Mouse (Mus musculus) CH12.LX (cell line): ENCODE measurements around the gene Plcb3. TPM values are rescaled to one million over a fixed set of nuclear protein-coding genes. Genes with fewer than 3 reads are reported as not detected.

Source experiments
- DNase-seq: peaks from one replicate; pipeline ENCODE4 v3.0.0-alpha.2; 2013; ENCODE audit errors: extremely low read depth
- H3K27ac ChIP-seq: 2 replicates; pipeline ENCODE4 v1.5.1; 2012; ENCODE audit warnings: low read depth, mild to moderate bottlenecking, control low read depth, moderate library complexity; ENCODE audit not compliant: insufficient read depth
- H3K27me3 ChIP-seq: replicated peaks from 2 replicates; pipeline ENCODE3; 2012; ENCODE audit warnings: inconsistent platforms
- H3K36me3 ChIP-seq, 2 experiments: replicated peaks in 1 of 2; 2 replicates each; pipeline versions ENCODE3 to v1.6.1; 2012; ENCODE audit warnings: inconsistent platforms in 1 of 2, low read length in 1 of 2, mild to moderate bottlenecking in 1 of 2, mixed read lengths in 1 of 2, moderate library complexity in 1 of 2; ENCODE audit not compliant: control insufficient read depth in 1 of 2, insufficient read depth in 1 of 2
- H3K4me1 ChIP-seq, 2 experiments: 2 replicates each; pipeline ENCODE4 v1.6.1; 2012; ENCODE audit warnings: inconsistent platforms in 1 of 2, moderate library complexity in 1 of 2; ENCODE audit not compliant: insufficient read depth in 2 of 2, control insufficient read depth in 1 of 2
- H3K4me2 ChIP-seq: 2 replicates; pipeline ENCODE4 v1.6.1; 2012; ENCODE audit warnings: low read depth, mild to moderate bottlenecking, control low read depth; ENCODE audit not compliant: poor library complexity, insufficient read depth, severe bottlenecking
- H3K4me3 ChIP-seq, 3 experiments: fragments of 150-350 bp in 1 of 3; sonication (generic) in 1 of 3; replicated peaks in 1 of 3; 2 replicates each; pipeline versions ENCODE3 to v1.5.1; 2011 to 2012; ENCODE audit warnings: low read depth in 2 of 3, low read length in 2 of 3, mild to moderate bottlenecking in 2 of 3, moderate library complexity in 2 of 3, control low read depth in 1 of 3, improper control_type of control experiment in 1 of 3, inconsistent platforms in 1 of 3, mixed read lengths in 1 of 3; ENCODE audit not compliant: poor library complexity in 1 of 3
- H3K79me2 ChIP-seq: replicated peaks from 2 replicates; pipeline ENCODE4 v1.6.1; 2012; ENCODE audit warnings: mild to moderate bottlenecking, moderate library complexity; ENCODE audit not compliant: control insufficient read depth, poor library complexity, insufficient read depth, severe bottlenecking; ENCODE audit errors: extremely low read depth
- H3K9ac ChIP-seq: 2 replicates; pipeline ENCODE4 v1.6.1; 2012; ENCODE audit warnings: low read depth, mild to moderate bottlenecking, control low read depth, moderate library complexity; ENCODE audit not compliant: insufficient read depth
- H3K9me3 ChIP-seq: replicated peaks from 2 replicates; pipeline ENCODE3; 2012; ENCODE audit warnings: low read length, inconsistent platforms, mixed read lengths
- CHD1 ChIP-seq: IDR thresholded peaks from 2 replicates; pipeline ENCODE4 v1.6.1; 2012; ENCODE audit warnings: low read depth, low read length, improper control_type of control experiment, inconsistent platforms
- CTCF ChIP-seq, 2 experiments: IDR thresholded peaks in 1 of 2; conservative IDR thresholded peaks in 1 of 2; 2 replicates each; pipeline ENCODE4 v1.5.1; 2011 to 2012; ENCODE audit warnings: low read depth in 2 of 2, low read length in 2 of 2, improper control_type of control experiment in 1 of 2, inconsistent platforms in 1 of 2, mild to moderate bottlenecking in 1 of 2, moderate library complexity in 1 of 2
- ELF1 ChIP-seq: IDR thresholded peaks from 2 replicates; pipeline ENCODE4 v1.6.1; 2014; ENCODE audit warnings: low read depth, mild to moderate bottlenecking, inconsistent platforms, low read length, improper control_type of control experiment
- GABPA ChIP-seq: IDR thresholded peaks from 2 replicates; pipeline ENCODE4 v1.6.1; 2012; ENCODE audit warnings: low read depth, low read length, improper control_type of control experiment, inconsistent platforms; ENCODE audit not compliant: insufficient replicate concordance
- HCFC1 ChIP-seq: IDR thresholded peaks from 2 replicates; pipeline ENCODE4 v1.6.1; 2012; ENCODE audit warnings: low read depth, mild to moderate bottlenecking, inconsistent platforms, low read length, improper control_type of control experiment
- JUN ChIP-seq: IDR thresholded peaks from 2 replicates; pipeline ENCODE4 v1.6.1; 2011; ENCODE audit warnings: low read depth, mild to moderate bottlenecking, low read length, improper control_type of control experiment, moderate library complexity; ENCODE audit not compliant: insufficient read depth
- JUND ChIP-seq: conservative IDR thresholded peaks from 2 replicates; pipeline ENCODE4 v1.6.1; 2011; ENCODE audit warnings: low read depth, low read length, improper control_type of control experiment
- MAFK ChIP-seq: IDR thresholded peaks from 2 replicates; pipeline ENCODE4 v1.6.1; 2011; ENCODE audit warnings: low read length, improper control_type of control experiment; ENCODE audit not compliant: insufficient replicate concordance
- MAX ChIP-seq: IDR thresholded peaks from 2 replicates; pipeline ENCODE4 v1.6.1; 2011; ENCODE audit warnings: low read length, improper control_type of control experiment
- MEF2A ChIP-seq: IDR thresholded peaks from 2 replicates; pipeline ENCODE4 v1.6.1; 2014; ENCODE audit warnings: low read depth, mild to moderate bottlenecking, inconsistent platforms, low read length, improper control_type of control experiment, borderline replicate concordance
- MYC ChIP-seq: IDR thresholded peaks from 2 replicates; pipeline ENCODE4 v1.6.1; 2011; ENCODE audit warnings: low read depth, mild to moderate bottlenecking, improper control_type of control experiment, low read length
- NELFE ChIP-seq: IDR thresholded peaks from 2 replicates; pipeline ENCODE4 v1.6.1; 2011; ENCODE audit warnings: low read depth, low read length, improper control_type of control experiment
- PAX5 ChIP-seq: IDR thresholded peaks from 2 replicates; pipeline ENCODE4 v1.6.1; 2012; ENCODE audit warnings: low read length, inconsistent platforms, mixed read lengths
- POLR2AphosphoS2 ChIP-seq: IDR thresholded peaks from 2 replicates; pipeline ENCODE4 v1.6.1; 2011; ENCODE audit warnings: low read depth, low read length, improper control_type of control experiment
- RAD21 ChIP-seq: IDR thresholded peaks from 2 replicates; pipeline ENCODE4 v1.6.1; 2011; ENCODE audit warnings: low read depth, mild to moderate bottlenecking, low read length, improper control_type of control experiment, moderate library complexity
- RCOR1 ChIP-seq: conservative IDR thresholded peaks from 2 replicates; pipeline ENCODE4 v1.6.1; 2012; ENCODE audit warnings: low read depth, mild to moderate bottlenecking, inconsistent platforms, low read length, improper control_type of control experiment
- SIN3A ChIP-seq: IDR thresholded peaks from 2 replicates; pipeline ENCODE4 v1.6.1; 2012; ENCODE audit warnings: low read length, improper control_type of control experiment, inconsistent platforms
- SMC3 ChIP-seq: IDR thresholded peaks from 2 replicates; pipeline ENCODE4 v1.6.1; 2011; ENCODE audit warnings: low read depth, low read length, improper control_type of control experiment
- TBP ChIP-seq: conservative IDR thresholded peaks from 2 replicates; pipeline ENCODE4 v1.6.1; 2011; ENCODE audit warnings: low read depth, low read length, improper control_type of control experiment
- TCF12 ChIP-seq: IDR thresholded peaks from 2 replicates; pipeline ENCODE4 v1.6.1; 2014; ENCODE audit warnings: low read depth, mild to moderate bottlenecking, inconsistent platforms, low read length, improper control_type of control experiment
- UBTF ChIP-seq: IDR thresholded peaks from 2 replicates; pipeline ENCODE4 v1.6.1; 2012; ENCODE audit warnings: low read depth, mild to moderate bottlenecking, inconsistent platforms, low read length, improper control_type of control experiment, moderate library complexity
- USF2 ChIP-seq: conservative IDR thresholded peaks from 2 replicates; pipeline ENCODE4 v1.6.1; 2011; ENCODE audit warnings: low read depth, low read length, improper control_type of control experiment
- ZC3H11A ChIP-seq: IDR thresholded peaks from 2 replicates; pipeline ENCODE4 v1.6.1; 2012; ENCODE audit warnings: low read depth, mild to moderate bottlenecking, inconsistent platforms, low read length, improper control_type of control experiment
- ZKSCAN1 ChIP-seq: IDR thresholded peaks from 2 replicates; pipeline ENCODE4 v1.6.1; 2012; ENCODE audit warnings: low read depth, inconsistent platforms, low read length, improper control_type of control experiment, borderline replicate concordance
- ZMIZ1 ChIP-seq: IDR thresholded peaks from 2 replicates; pipeline ENCODE4 v1.6.1; 2012; ENCODE audit warnings: low read depth, mild to moderate bottlenecking, inconsistent platforms, low read length, improper control_type of control experiment
- ZNF384 ChIP-seq: IDR thresholded peaks from 2 replicates; pipeline ENCODE4 v1.6.1; 2012; ENCODE audit warnings: low read depth, low read length, improper control_type of control experiment, inconsistent platforms
- dilution Hi-C: fragments of 300-500 bp; cut with MboI; formaldehyde crosslinking; loops from 2 replicates; pipeline ENCODE4 v1.14.3; 2020; ENCODE audit warnings: low sequenced_read_pairs; ENCODE audit not compliant: extremely low pct_unique_long_range_greater_than_20kb, extremely low pct_ligation_motif_present
- in situ Hi-C: fragments of 300-500 bp; cut with MboI; formaldehyde crosslinking; loops from 3 replicates; pipeline ENCODE4 v1.14.3; 2019; ENCODE audit warnings: low sequenced_read_pairs, low pct_ligation_motif_present, low pct_unique_long_range_greater_than_20kb, mixed read lengths
- polyA plus RNA-seq: library from polyadenylated mRNA; unstranded; fragments of >175 nt; gene quantifications from 2 replicates; pipeline ENCODE4 v1.2.1, GENCODE M21; 2012; ENCODE audit warnings: low read depth; ENCODE audit not compliant: insufficient read length
- total RNA-seq, 2 experiments: library from RNA; depleted of rRNA; stranded (reverse); fragments of 300-350 nt in 1 of 2; fragments of >200 nt in 1 of 2; gene quantifications; 2 replicates each; pipeline ENCODE4 v1.2.3; 2012 to 2014

Gene Plcb3
- total and polyA plus RNA-seq, 3 experiments = 4.1 to 8.2 (median 7.5) TPM

DNA sequence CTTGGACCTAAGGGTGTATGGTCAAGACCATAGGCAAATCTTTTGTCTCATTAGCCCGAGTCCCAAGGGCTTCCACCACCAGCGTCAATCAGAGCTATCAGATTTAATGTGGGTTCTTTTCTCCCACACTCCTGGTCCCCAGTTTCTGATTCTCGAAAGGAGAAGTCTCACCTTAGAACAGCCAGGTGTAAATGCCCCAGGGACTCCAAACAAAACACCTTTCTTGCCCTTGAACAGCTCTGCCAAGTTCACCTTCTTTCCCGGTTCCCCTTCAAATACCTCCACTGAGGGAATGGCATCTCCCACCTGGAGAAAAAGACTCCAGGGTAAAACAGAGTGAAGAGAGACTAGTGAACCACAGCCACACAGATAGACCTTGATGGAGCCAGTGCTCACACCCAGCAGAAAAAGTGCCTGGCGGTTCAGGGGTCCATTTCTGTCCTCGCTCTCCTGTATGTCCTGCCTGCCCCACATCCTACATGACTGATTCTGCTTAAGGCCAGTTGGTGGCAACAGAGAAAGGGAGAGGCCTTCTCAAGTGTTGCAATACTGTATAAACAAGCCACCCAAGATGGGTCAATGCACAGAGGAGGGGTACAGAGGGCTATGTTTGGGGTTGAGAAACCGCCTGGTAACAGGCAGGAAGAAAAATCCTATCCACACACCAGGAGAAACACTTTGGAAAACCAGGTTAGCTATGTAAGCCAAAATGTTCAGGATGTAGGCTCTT lies 68.3 kb downstream of the Plcb3 start:
- Histone ChIP-seq H3K9ac (peak overlapping the region; percentile 94; the same call in 1 of the 2 replicates), H3K79me2 (peaks cover 21% of the 10 kb centered on the region), H3K27me3 (no peaks in the 10 kb centered on the region), H3K4me2 (peak overlapping the region; percentile 87), H3K36me3 (peaks cover 35 to 65% of the 10 kb centered on the region in 2 experiments), H3K9me3 (no peaks in the 10 kb centered on the region), H3K27ac (no peak overlapping the region), H3K4me3 (peak overlapping the region; percentile 9 to 92 (median 85)), H3K4me1 (peaks cover 10 to 29% of the 10 kb centered on the region in 2 experiments; a peak in 3 of 4 replicates)
- dilution Hi-C loops = no loop called here
- no peak for DNase-seq
- TF ChIP-seq NELFE (no peak), TCF12 (no peak), TBP (no peak), ZNF384 (no peak), PAX5 (no peak), JUND (no peak), JUN (no peak), RAD21 (no peak), CTCF (conservative IDR thresholded peaks at IDR 0.05 in 1 of 2, IDR thresholded peaks at IDR 0.05 in 1 of 2; ENCODE audit: low read depth in 2 of 2, low read length in 2 of 2) (no peak), GABPA (no peak), POLR2AphosphoS2 (no peak), MAX (no peak), SIN3A (no peak), ZC3H11A (no peak), ELF1 (no peak), MYC (no peak), HCFC1 (no peak), RCOR1 (no peak), ZKSCAN1 (no peak)
- in situ Hi-C loops = no loop called here

DNA sequence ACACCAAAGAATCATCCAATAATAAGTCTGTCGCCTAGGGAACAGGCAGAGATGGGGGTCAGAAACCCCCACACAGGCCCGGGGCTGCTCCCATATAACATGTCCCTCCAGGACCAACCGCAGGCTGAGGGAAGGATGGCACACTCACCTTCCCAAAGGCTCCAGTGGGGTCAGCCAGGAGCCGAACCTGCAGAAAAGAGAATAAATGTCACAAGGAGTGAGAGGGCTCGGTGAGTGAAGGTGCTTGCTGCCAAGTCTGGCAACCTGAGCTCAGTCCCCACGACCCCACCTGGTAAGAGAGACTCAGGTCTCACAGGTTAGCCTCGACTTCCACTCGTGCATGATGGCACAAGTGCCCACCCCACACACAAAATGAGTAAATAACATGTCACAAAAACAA lies 69.2 kb downstream of the Plcb3 start:
- no peak for DNase-seq
- H3K4me1 ChIP-seq = peaks cover 10 to 29% of the 10 kb centered on the region in 2 experiments; a peak in 3 of 4 replicates
- no peak overlapping the region for H3K27ac ChIP-seq
- H3K27me3 ChIP-seq = no peaks in the 10 kb centered on the region
- no peak overlapping the region for H3K4me2 ChIP-seq
- TF ChIP-seq POLR2AphosphoS2 = no peak
- TF ChIP-seq ZMIZ1 = no peak
- TF ChIP-seq MAFK = no peak
- no peak for TF ChIP-seq MAX
- TF ChIP-seq UBTF = no peak
- TF ChIP-seq CHD1 = no peak
- TF ChIP-seq GABPA = no peak
- TF ChIP-seq JUND = no peak
- no peak for TF ChIP-seq USF2
- no peak for TF ChIP-seq SIN3A
- TF ChIP-seq SMC3 = no peak
- TF ChIP-seq MEF2A = no peak
- no peak for TF ChIP-seq RAD21
- dilution Hi-C loops (no loop called here), in situ Hi-C loops (no loop called here)
- no peaks in the 10 kb centered on the region for H3K9me3 ChIP-seq
- peaks cover 26 to 56% of the 10 kb centered on the region in 2 experiments for H3K36me3 ChIP-seq
- H3K9ac ChIP-seq = no peak overlapping the region
- H3K79me2 ChIP-seq = peaks cover 21% of the 10 kb centered on the region
- no peak overlapping the region for H3K4me3 ChIP-seq
